Mouse (Mus musculus) embryonic facial prominence, embryonic 13.5 days (tissue): Measurements from ENCODE around the gene Dnajc1. TPM values are rescaled to one million over a fixed set of nuclear protein-coding genes. Genes with fewer than 3 reads are reported as not detected.

Experiments
- ATAC-seq: fragments of 200-750 bp; cut with Nextera tagmentation; 2 replicates; pipeline ENCODE4 v1.8.0; 2017; ENCODE audit warnings: low read depth; ENCODE audit not compliant: insufficient number of reproducible peaks, insufficient read depth, low FRiP score, low TSS enrichment
- H3K27ac ChIP-seq: fragments of 300-500 bp; sonication (generic); 2 replicates; pipeline ENCODE4 v1.5.1; 2015; ENCODE audit warnings: moderate library complexity, mild to moderate bottlenecking, inconsistent platforms
- H3K27me3 ChIP-seq: fragments of 300-500 bp; sonication (generic); 2 replicates; pipeline ENCODE4 v1.6.1; 2015; ENCODE audit warnings: mild to moderate bottlenecking, inconsistent platforms
- H3K36me3 ChIP-seq: fragments of 300-500 bp; sonication (generic); 2 replicates; pipeline ENCODE4 v1.6.1; 2015; ENCODE audit warnings: mild to moderate bottlenecking, inconsistent platforms
- H3K4me1 ChIP-seq: fragments of 300-500 bp; sonication (generic); 2 replicates; pipeline ENCODE4 v1.6.1; 2015; ENCODE audit warnings: inconsistent platforms
- H3K4me2 ChIP-seq: fragments of 300-500 bp; sonication (generic); 2 replicates; pipeline ENCODE4 v1.6.1; 2015; ENCODE audit warnings: moderate library complexity, mild to moderate bottlenecking, inconsistent platforms
- H3K4me3 ChIP-seq: fragments of 300-500 bp; sonication (generic); 2 replicates; pipeline ENCODE4 v1.5.1; 2015; ENCODE audit warnings: mild to moderate bottlenecking, inconsistent platforms
- H3K9ac ChIP-seq: fragments of 300-500 bp; sonication (generic); 2 replicates; pipeline ENCODE4 v1.6.1; 2015; ENCODE audit warnings: mild to moderate bottlenecking, inconsistent platforms
- H3K9me3 ChIP-seq: fragments of 300-500 bp; sonication (generic); 2 replicates; pipeline ENCODE4 v1.6.1; 2016; ENCODE audit warnings: inconsistent platforms
- WGBS: fragments of 180-500 bp; shearing (Covaris S2); methylation state at CpG from one replicate; pipeline ENCODE4 v1.1.7; 2015; ENCODE audit warnings: mixed read lengths; 5-methylcytosine and 5-hydroxymethylcytosine counted together
- polyA plus RNA-seq: library from polyadenylated mRNA; unstranded; fragments of >200 nt; fragmentation: Nextera tagmentation; extraction: Ambion mirVana; gene quantifications from 2 replicates; pipeline ENCODE4 v1.2.1, GENCODE M21; 2015

The Dnajc1 gene
- polyA plus RNA-seq, 1 experiment from 2014 or later, result 36.4 TPM

DNA sequence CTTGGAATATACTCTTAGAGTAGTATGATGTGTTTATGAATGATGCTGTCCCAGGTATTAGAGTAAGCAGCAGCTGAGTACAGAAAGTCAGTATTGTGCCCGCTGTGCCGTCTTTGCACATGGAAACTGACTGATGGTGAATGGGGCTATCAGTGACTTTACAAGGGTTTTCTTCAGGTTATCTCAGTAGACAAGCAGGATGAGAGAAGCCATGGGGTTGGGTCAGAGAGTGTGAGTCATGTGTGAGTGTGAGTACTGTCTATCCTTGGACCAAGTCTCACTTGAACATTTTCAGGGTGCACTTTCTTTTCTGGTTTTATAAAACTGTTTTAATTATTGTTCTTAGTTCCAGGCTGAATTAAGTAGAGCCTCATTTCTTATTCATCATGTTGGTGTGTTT lies 204.3 kb downstream of the Dnajc1 start:
- peaks cover 2% of the 10 kb centered on the region; the same call in 1 of the 2 replicates for H3K4me1 ChIP-seq
- 100% methylated on average over 2 of the region's 2 CpGs for WGBS
- no peak overlapping the region for H3K27ac ChIP-seq
- no peak for ATAC-seq
- H3K9ac ChIP-seq, result no peak overlapping the region
- H3K4me2 ChIP-seq, result no peak overlapping the region
- H3K36me3 ChIP-seq, result peaks cover 50% of the 10 kb centered on the region
- no peaks in the 10 kb centered on the region for H3K27me3 ChIP-seq
- no peak overlapping the region for H3K4me3 ChIP-seq
- no peaks in the 10 kb centered on the region for H3K9me3 ChIP-seq

DNA sequence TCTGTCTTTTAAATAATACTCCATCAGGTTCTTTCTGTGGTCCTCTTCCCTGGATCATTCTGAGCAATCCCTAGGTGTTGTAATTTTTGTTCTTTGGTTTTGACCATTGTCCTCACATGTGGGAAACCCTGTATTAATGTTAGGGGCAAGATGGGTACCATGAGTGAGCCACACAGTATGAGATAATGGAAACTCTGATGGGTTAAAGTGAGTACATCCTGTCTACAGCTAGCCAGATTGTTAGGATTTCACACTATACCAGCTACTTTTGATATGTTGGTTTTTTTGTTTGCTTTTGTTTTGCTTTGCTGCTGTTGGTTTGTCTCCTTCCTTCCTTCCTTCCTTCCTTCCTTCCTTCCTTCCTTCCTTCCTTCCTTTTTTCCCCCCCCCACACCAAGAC lies 209.6 kb downstream of the Dnajc1 start:
- no peak for ATAC-seq
- H3K4me1 ChIP-seq, result no peaks in the 10 kb centered on the region
- no peak overlapping the region for H3K9ac ChIP-seq
- H3K36me3 ChIP-seq, result peaks cover 38% of the 10 kb centered on the region
- H3K4me2 ChIP-seq, result no peak overlapping the region
- no peak overlapping the region for H3K4me3 ChIP-seq
- no peaks in the 10 kb centered on the region for H3K9me3 ChIP-seq
- no peaks in the 10 kb centered on the region for H3K27me3 ChIP-seq
- no peak overlapping the region for H3K27ac ChIP-seq

DNA sequence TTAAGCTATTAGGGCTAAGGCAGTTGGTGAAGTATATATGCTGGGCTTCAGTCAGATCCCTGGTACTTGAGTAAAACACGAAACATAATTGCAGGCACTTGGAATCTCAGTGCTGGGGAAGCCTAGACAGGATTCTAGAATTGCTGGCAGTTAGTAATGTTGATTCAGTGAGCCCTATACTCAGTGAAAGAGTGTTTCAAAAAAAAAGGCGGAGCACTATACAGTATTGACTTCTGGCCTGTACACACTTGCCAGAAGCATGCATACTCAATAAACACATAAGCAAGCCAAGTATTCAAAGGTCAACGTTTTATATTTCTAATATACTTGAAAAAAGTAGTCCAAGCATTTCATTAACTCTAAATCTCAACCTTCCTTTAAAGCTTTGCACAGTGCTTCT lies 211.0 kb downstream of the Dnajc1 start:
- Histone ChIP-seq H3K36me3 (peaks cover 38% of the 10 kb centered on the region), H3K9me3 (no peaks in the 10 kb centered on the region), H3K4me2 (no peak overlapping the region), H3K4me1 (no peaks in the 10 kb centered on the region), H3K4me3 (no peak overlapping the region), H3K27me3 (no peaks in the 10 kb centered on the region), H3K27ac (no peak overlapping the region), H3K9ac (no peak overlapping the region)
- ATAC-seq, result no peak
- WGBS, result 83% methylated on average over 3 of the region's 3 CpGs

- Histone ChIP-seq H3K27ac (no peak overlapping the region), H3K4me2 (no peak overlapping the region), H3K9me3 (no peaks in the 10 kb centered on the region), H3K9ac (no peak overlapping the region), H3K27me3 (no peaks in the 10 kb centered on the region), H3K4me3 (no peak overlapping the region), H3K36me3 (peaks cover 42% of the 10 kb centered on the region), H3K4me1 (no peaks in the 10 kb centered on the region)
- ATAC-seq, result no peak
- WGBS, result 97% methylated on average over 5 of the region's 5 CpGs
Observed at GRCm38 (mm10) chr2:18180323-18180722, 212.3 kb downstream of the Dnajc1 start.

DNA sequence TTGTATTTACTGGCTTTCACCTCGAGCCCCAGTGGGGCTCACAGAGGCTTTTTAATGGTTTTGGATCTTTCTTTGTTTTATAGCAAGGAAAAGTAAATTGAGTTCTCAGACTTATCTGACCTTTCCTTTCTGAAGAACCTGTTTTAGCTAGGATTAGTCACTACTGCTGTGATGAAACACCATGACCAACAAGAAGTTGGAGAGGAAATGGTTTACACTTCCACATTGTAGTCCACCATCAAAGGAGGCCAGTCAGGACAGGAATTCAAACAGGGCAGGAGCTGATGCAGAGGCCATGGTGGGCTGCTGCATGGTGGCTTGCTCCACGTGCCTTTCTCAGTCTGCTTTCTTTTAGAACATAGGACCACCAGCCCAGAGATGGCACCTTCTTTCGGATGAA lies 216.4 kb downstream of the Dnajc1 start:
- Histone ChIP-seq H3K27ac (no peak overlapping the region), H3K4me2 (no peak overlapping the region), H3K36me3 (peaks cover 32% of the 10 kb centered on the region), H3K9ac (no peak overlapping the region), H3K4me1 (no peaks in the 10 kb centered on the region), H3K27me3 (no peaks in the 10 kb centered on the region), H3K9me3 (no peaks in the 10 kb centered on the region), H3K4me3 (no peak overlapping the region)
- WGBS, result 91% methylated on average over 3 of the region's 3 CpGs
- no peak for ATAC-seq

DNA sequence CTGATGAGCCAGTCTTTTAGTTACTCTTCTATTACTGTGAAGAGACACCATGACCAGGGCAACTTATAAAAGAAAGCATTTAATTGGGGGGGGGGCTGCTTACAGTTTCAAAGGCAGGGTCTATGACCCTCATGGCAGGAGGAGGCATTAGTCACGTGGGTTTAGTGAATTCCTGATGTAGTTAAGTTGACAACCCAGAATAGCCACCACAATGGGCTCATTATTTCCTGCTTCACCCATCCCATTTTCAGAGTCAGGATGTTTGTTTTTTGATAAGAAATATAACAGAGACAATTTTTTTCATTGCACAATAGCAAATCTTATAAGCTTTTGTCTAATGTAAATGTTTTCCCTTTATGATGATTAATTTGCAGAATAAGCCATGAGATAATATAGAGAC lies 217.4 kb downstream of the Dnajc1 start:
- peaks cover 32% of the 10 kb centered on the region for H3K36me3 ChIP-seq
- H3K4me2 ChIP-seq, result no peak overlapping the region
- H3K4me1 ChIP-seq, result no peaks in the 10 kb centered on the region
- no peaks in the 10 kb centered on the region for H3K9me3 ChIP-seq
- WGBS, result 25% methylated on average over 1 of the region's 1 CpGs
- no peaks in the 10 kb centered on the region for H3K27me3 ChIP-seq
- H3K9ac ChIP-seq, result no peak overlapping the region
- ATAC-seq, result no peak
- no peak overlapping the region for H3K4me3 ChIP-seq
- no peak overlapping the region for H3K27ac ChIP-seq

GRCm38 (mm10) chr2:18169174-18169948 lies 223.3 kb downstream of the Dnajc1 start:
- no peak overlapping the region for H3K4me2 ChIP-seq
- H3K27ac ChIP-seq, result no peak overlapping the region
- H3K4me3 ChIP-seq, result no peak overlapping the region
- ATAC-seq, result no peak
- H3K4me1 ChIP-seq, result no peaks in the 10 kb centered on the region
- H3K36me3 ChIP-seq, result peaks cover 12% of the 10 kb centered on the region; the same call in 1 of the 2 replicates
- WGBS, result 57% methylated on average over 1 of the region's 1 CpGs
- H3K9me3 ChIP-seq, result no peaks in the 10 kb centered on the region
- H3K9ac ChIP-seq, result no peak overlapping the region
- no peaks in the 10 kb centered on the region for H3K27me3 ChIP-seq

GRCm38 (mm10) chr2:18165511-18165910 lies 227.1 kb downstream of the Dnajc1 start:
- Histone ChIP-seq H3K9me3 (no peaks in the 10 kb centered on the region), H3K4me1 (no peaks in the 10 kb centered on the region), H3K27me3 (no peaks in the 10 kb centered on the region), H3K27ac (no peak overlapping the region), H3K4me2 (no peak overlapping the region), H3K9ac (no peak overlapping the region), H3K36me3 (peaks cover 26% of the 10 kb centered on the region), H3K4me3 (no peak overlapping the region)
- WGBS, result 86% methylated on average over 2 of the region's 2 CpGs
- ATAC-seq, result no peak

GRCm38 (mm10) chr2:18160992-18161391 lies 231.6 kb downstream of the Dnajc1 start:
- Histone ChIP-seq H3K4me3 (no peak overlapping the region), H3K4me2 (no peak overlapping the region), H3K36me3 (peaks cover 32% of the 10 kb centered on the region), H3K9me3 (no peaks in the 10 kb centered on the region), H3K4me1 (no peaks in the 10 kb centered on the region), H3K27ac (no peak overlapping the region), H3K9ac (no peak overlapping the region), H3K27me3 (no peaks in the 10 kb centered on the region)
- 78% methylated on average over 5 of the region's 5 CpGs for WGBS
- ATAC-seq, result no peak

DNA sequence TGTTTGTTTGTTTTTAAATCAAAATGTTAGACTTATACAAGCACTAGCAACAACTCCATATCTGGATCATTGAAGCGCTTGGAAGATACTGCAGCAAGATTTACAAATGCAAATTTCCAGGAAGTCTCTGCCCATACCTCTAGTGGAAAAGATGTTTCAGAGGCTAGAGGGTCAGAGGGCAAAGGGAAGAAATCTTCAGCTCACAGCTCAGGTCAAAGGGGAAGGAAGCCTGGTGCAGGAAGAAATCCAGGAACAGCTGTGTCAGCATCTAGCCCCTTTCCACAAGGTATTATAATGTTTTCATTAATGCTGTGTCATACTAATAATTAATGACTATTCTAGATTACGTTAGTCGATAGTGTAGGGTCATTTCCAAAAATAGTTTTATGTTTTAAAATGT lies 233.2 kb downstream of the Dnajc1 start:
- Histone ChIP-seq H3K9me3 (no peaks in the 10 kb centered on the region), H3K4me2 (no peak overlapping the region), H3K4me3 (no peak overlapping the region), H3K9ac (no peak overlapping the region), H3K36me3 (peaks cover 46% of the 10 kb centered on the region), H3K27me3 (no peaks in the 10 kb centered on the region), H3K4me1 (no peaks in the 10 kb centered on the region), H3K27ac (no peak overlapping the region)
- 75% methylated on average over 3 of the region's 3 CpGs for WGBS
- ATAC-seq, result no peak

DNA sequence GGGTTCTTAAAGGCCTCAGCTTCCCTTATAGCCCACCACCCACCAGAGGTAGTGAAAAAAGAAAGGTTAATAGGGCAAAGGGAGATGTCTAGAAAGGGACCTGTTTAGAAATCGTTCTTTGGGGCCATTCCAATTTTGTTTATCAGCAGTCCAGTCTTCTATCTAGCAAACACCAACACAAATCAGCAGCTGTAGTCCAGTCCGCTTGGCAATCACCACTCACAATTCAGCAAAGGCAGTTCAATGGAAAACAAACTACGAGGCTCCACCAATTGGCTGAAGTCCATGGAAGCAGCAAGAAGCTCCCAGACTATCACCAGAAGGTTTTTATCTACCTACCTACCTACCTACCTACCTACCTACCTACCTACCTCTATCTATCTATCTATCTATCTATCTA lies 236.5 kb downstream of the Dnajc1 start:
- Histone ChIP-seq H3K9me3 (no peaks in the 10 kb centered on the region), H3K4me2 (no peak overlapping the region), H3K4me3 (no peak overlapping the region), H3K4me1 (no peaks in the 10 kb centered on the region), H3K27ac (no peak overlapping the region), H3K9ac (no peak overlapping the region), H3K27me3 (no peaks in the 10 kb centered on the region), H3K36me3 (peaks cover 48% of the 10 kb centered on the region)
- ATAC-seq, result no peak
- WGBS, result 92% methylated on average over 3 of the region's 3 CpGs
